ENCODE assay signal across 27 mouse cellular contexts in genomic region chr12:36095371-36095880, GRCm38 (mm10). TPM values are rescaled to one million over a fixed set of nuclear protein-coding genes. Genes with fewer than 3 reads are reported as not detected.
DNase-seq lines count a peak whose midpoint lies in the region; ATAC-seq and TF ChIP-seq lines count a peak whose summit lies in the region.
"Had no signal": no experiment of that assay in that cellular context is flagged by ENCODE, and none has a peak within 500 bp of the region (broad histone marks: within the 10 kb centered on the region; RNA-seq: fewer than 3 reads in every experiment).

No protein-coding gene starts in this region.

- WGBS in forebrain, embryonic 13.5 days: 31% methylated on average over 7 of the region's 7 CpGs
- 24% methylated on average over 7 of the region's 7 CpGs for WGBS in forebrain, embryonic 16.5 days
- 84% methylated on average over 7 of the region's 7 CpGs for WGBS in intestine, embryonic 15.5 days
- WGBS in midbrain, embryonic 14.5 days: 72% methylated on average over 7 of the region's 7 CpGs

- DNase-seq in retina, postnatal 1 day: peak; percentile 14
- no peak for DNase-seq in retina, embryonic 14.5 days (ENCODE audit: low spot score)
- DNase-seq in brain, embryonic 14.5 days (ENCODE audit: low read depth): peak; percentile 27
- no peak for DNase-seq in Muller cell, postnatal 12 days (ENCODE audit: inconsistent ontology term)
- no peak for DNase-seq in midbrain, embryonic 14.5 days
- DNase-seq: adrenal gland, postnatal 10 days; adrenal gland, postnatal 36 days; cerebellum, adult 11-12 months; cerebellum, adult 8-10 months; cerebellum, postnatal 10 days; cerebellum, postnatal 36 days; embryo, embryonic 11 days; gastrocnemius, adult 2 months; gastrocnemius, postnatal 14 days; heart, adult 11 months had no signal

- 0 out of 2 replicates have a peak overlapping the region, but pooled peaks have one; percentile 0 for H3K27ac ChIP-seq in forebrain, embryonic 13.5 days
- H3K27ac ChIP-seq in forebrain, embryonic 16.5 days (ENCODE audit: low read length): no peak overlapping the region
- no peak overlapping the region for H3K27ac ChIP-seq in intestine, embryonic 15.5 days
- H3K27ac ChIP-seq in midbrain, embryonic 14.5 days (replicated peaks; ENCODE audit: low read depth, low read length): no peak overlapping the region
- H3K27ac ChIP-seq: embryonic facial prominence, embryonic 10.5 days; embryonic facial prominence, embryonic 13.5 days; gastrocnemius, adult 2 months; hindbrain, embryonic 12.5 days; hindbrain, embryonic 15.5 days had no signal

- no peaks in the 10 kb centered on the region for H3K9me3 ChIP-seq in forebrain, embryonic 13.5 days (replicated peaks)
- no peaks in the 10 kb centered on the region for H3K9me3 ChIP-seq in forebrain, embryonic 16.5 days (ENCODE audit: control insufficient read depth, low read length)
- H3K9me3 ChIP-seq in intestine, embryonic 15.5 days: no peaks in the 10 kb centered on the region
- no peaks in the 10 kb centered on the region for H3K9me3 ChIP-seq in midbrain, embryonic 14.5 days (ENCODE audit: control insufficient read depth, low read length)
- H3K9me3 ChIP-seq: embryonic facial prominence, embryonic 10.5 days; embryonic facial prominence, embryonic 13.5 days; hindbrain, embryonic 12.5 days; hindbrain, embryonic 15.5 days had no signal

- peak; percentile 49; the same call in 1 of the 2 replicates for ATAC-seq in forebrain, embryonic 13.5 days
- ATAC-seq in forebrain, embryonic 16.5 days: peak; percentile 74
- no peak for ATAC-seq in intestine, embryonic 15.5 days
- ATAC-seq in midbrain, embryonic 14.5 days (ENCODE audit: low FRiP score, low TSS enrichment): no peak
- ATAC-seq: activated CD4-positive, CD25-positive, alpha-beta regulatory T cell, adult 4 months; CD4-positive, CD25-positive, alpha-beta regulatory T cell, adult 4 months; intestine, embryonic 16.5 days had no signal

- no peak overlapping the region for H3K4me2 ChIP-seq in forebrain, embryonic 13.5 days
- no peak overlapping the region for H3K4me2 ChIP-seq in forebrain, embryonic 16.5 days (ENCODE audit: low read length)
- H3K4me2 ChIP-seq in intestine, embryonic 15.5 days (replicated peaks): no peak overlapping the region
- no peak overlapping the region for H3K4me2 ChIP-seq in midbrain, embryonic 14.5 days (ENCODE audit: low read length)
- H3K4me2 ChIP-seq: embryonic facial prominence, embryonic 13.5 days; heart, embryonic 11.5 days; hindbrain, embryonic 12.5 days; hindbrain, embryonic 15.5 days had no signal

- peaks cover 53% of the 10 kb centered on the region for H3K36me3 ChIP-seq in forebrain, embryonic 13.5 days (ENCODE audit: poor library complexity, severe bottlenecking)
- H3K36me3 ChIP-seq in forebrain, embryonic 16.5 days (ENCODE audit: control insufficient read depth, insufficient read depth): peaks cover 19% of the 10 kb centered on the region
- peaks cover 6% of the 10 kb centered on the region for H3K36me3 ChIP-seq in intestine, embryonic 15.5 days
- H3K36me3 ChIP-seq in midbrain, embryonic 14.5 days (ENCODE audit: control insufficient read depth, insufficient read depth, low read length): peaks cover 50% of the 10 kb centered on the region

- no peak overlapping the region for H3K4me3 ChIP-seq in forebrain, embryonic 13.5 days
- no peak overlapping the region for H3K4me3 ChIP-seq in forebrain, embryonic 16.5 days (replicated peaks; ENCODE audit: low read length)
- no peak overlapping the region for H3K4me3 ChIP-seq in intestine, embryonic 15.5 days (replicated peaks)
- no peak overlapping the region for H3K4me3 ChIP-seq in midbrain, embryonic 14.5 days (replicated peaks; ENCODE audit: low read depth, low read length)
- H3K4me3 ChIP-seq: embryonic facial prominence, embryonic 10.5 days; embryonic facial prominence, embryonic 13.5 days; erythroblast, embryonic 14.5 days; gastrocnemius, adult 2 months; hindbrain, embryonic 12.5 days; hindbrain, embryonic 15.5 days had no signal

- TF ChIP-seq CTCF in brain, embryonic 14.5 days (IDR thresholded peaks at IDR 0.05; ENCODE audit: borderline replicate concordance, extremely low read depth, insufficient read depth, insufficient read length): no peak

- H3K27me3 ChIP-seq in forebrain, embryonic 13.5 days: no peaks in the 10 kb centered on the region
- no peaks in the 10 kb centered on the region for H3K27me3 ChIP-seq in forebrain, embryonic 16.5 days (replicated peaks; ENCODE audit: control insufficient read depth, insufficient read depth, low read length)
- no peaks in the 10 kb centered on the region for H3K27me3 ChIP-seq in intestine, embryonic 15.5 days (replicated peaks)
- no peaks in the 10 kb centered on the region for H3K27me3 ChIP-seq in midbrain, embryonic 14.5 days (ENCODE audit: control insufficient read depth, insufficient read depth, low read length)
- H3K27me3 ChIP-seq: embryonic facial prominence, embryonic 13.5 days; hindbrain, embryonic 12.5 days; hindbrain, embryonic 15.5 days had no signal

- H3K9ac ChIP-seq in forebrain, embryonic 13.5 days: no peak overlapping the region
- H3K9ac ChIP-seq in forebrain, embryonic 16.5 days (replicated peaks; ENCODE audit: low read depth, low read length): no peak overlapping the region
- no peak overlapping the region for H3K9ac ChIP-seq in intestine, embryonic 15.5 days
- no peak overlapping the region for H3K9ac ChIP-seq in midbrain, embryonic 14.5 days (replicated peaks; ENCODE audit: low read length)
- H3K9ac ChIP-seq: embryonic facial prominence, embryonic 13.5 days; hindbrain, embryonic 12.5 days; hindbrain, embryonic 15.5 days had no signal

- TF ChIP-seq POLR2A in brain, embryonic 14.5 days (IDR thresholded peaks at IDR 0.05; ENCODE audit: borderline replicate concordance, extremely low read depth, insufficient read depth, insufficient read length, poor library complexity, severe bottlenecking): no peak

- H3K4me1 ChIP-seq in forebrain, embryonic 13.5 days: no peaks in the 10 kb centered on the region; the same call in 1 of the 2 replicates
- H3K4me1 ChIP-seq in forebrain, embryonic 16.5 days (replicated peaks; ENCODE audit: control insufficient read depth, insufficient read depth, low read length): 0 out of 2 replicates have a peak, but pooled peaks cover 2% of the 10 kb centered on the region
- no peaks in the 10 kb centered on the region for H3K4me1 ChIP-seq in intestine, embryonic 15.5 days (replicated peaks)
- no peaks in the 10 kb centered on the region for H3K4me1 ChIP-seq in midbrain, embryonic 14.5 days (ENCODE audit: control insufficient read depth, insufficient read depth, low read length)
- H3K4me1 ChIP-seq: embryonic facial prominence, embryonic 10.5 days; embryonic facial prominence, embryonic 13.5 days; hindbrain, embryonic 12.5 days; hindbrain, embryonic 15.5 days had no signal

RNA-seq across cellular contexts. Expression of gene Tspan13, which starts 53.1 kb away (rescaled TPM):
- polyA plus RNA-seq in brain, embryonic 14.5 days (2012; rRNA removed): 247 and 280 TPM in 2 replicates
- 272 and 274 TPM in 2 replicates for polyA plus RNA-seq in forebrain, embryonic 13.5 days (2015; fragmentation: Nextera tagmentation; extraction: Ambion mirVana)
- 295 and 340 TPM in 2 replicates for polyA plus RNA-seq in forebrain, embryonic 16.5 days (2015; fragmentation: Nextera tagmentation; extraction: Ambion mirVana)
- 136 and 138 TPM in 2 replicates for polyA plus RNA-seq in intestine, embryonic 15.5 days (2015; fragmentation: Nextera tagmentation; extraction: Ambion mirVana)
- 348 and 411 TPM in 2 replicates for polyA plus RNA-seq in midbrain, embryonic 14.5 days (2014; fragmentation: Nextera tagmentation; extraction: Ambion mirVana)

Comparison
In these comparisons a context has a peak if more than half of its experiments do, and no peak if none do; other contexts are left out.
1. DNase-seq: peak in retina, postnatal 1 day (single experiment) and brain, embryonic 14.5 days (single experiment); none in retina, embryonic 14.5 days (single experiment), Muller cell, postnatal 12 days (single experiment) and midbrain, embryonic 14.5 days (single experiment).
2. ATAC-seq: peak in forebrain, embryonic 13.5 days (single experiment) and forebrain, embryonic 16.5 days (single experiment); none in intestine, embryonic 15.5 days (single experiment) and midbrain, embryonic 14.5 days (single experiment).